Mouse (Mus musculus) yolk sac, embryonic 10.5 days (tissue): ENCODE measurements around the gene Plscr1.

Source experiments
- DNase-seq: peaks from one replicate; pipeline ENCODE4 v3.0.0-alpha.2; 2017; ENCODE audit warnings: low spot score

Plscr1 gene

GRCm38 (mm10) chr9:92301213-92301612, 51.7 kb downstream of the Plscr1 start:
- no peak for DNase-seq

- no peak for DNase-seq
Observed at GRCm38 (mm10) chr9:92305075-92305474, 55.5 kb downstream of the Plscr1 start.

- no peak for DNase-seq
Observed at GRCm38 (mm10) chr9:92305620-92306220, 56.2 kb downstream of the Plscr1 start.

GRCm38 (mm10) chr9:92309077-92309476, 59.5 kb downstream of the Plscr1 start, which contains the start of gene 1700057G04Rik:
1700057G04Rik (plus strand) TSS chr9:92309377.
- no peak for DNase-seq

GRCm38 (mm10) chr9:92316791-92317190, 67.2 kb downstream of the Plscr1 start:
- no peak for DNase-seq
